Mouse (Mus musculus): Measurements from ENCODE around the gene Dnajb12.
A peak's percentile ranks its signal among the peaks of the same experiment; 100 is the strongest.
"Not testable (repeated sequence)": the region's sequence is repeated elsewhere in the genome, so short reads cannot be mapped to it uniquely, and the experiment has no call there.

The Dnajb12 gene

GRCm38 (mm10) chr10:59863620-59864019, 15.7 kb upstream of the Dnajb12 start:
- Histone ChIP-seq H3K9me3 (ENCODE audit: low read length) (no peaks in the 10 kb centered on the region), H3K36me3 (ENCODE audit: insufficient read depth, low read length) (no peaks in the 10 kb centered on the region), H3K4me3 (replicated peaks; ENCODE audit: low read length) (0 out of 2 replicates have a peak overlapping the region, but pooled peaks have one; percentile 57), H3K4me1 (replicated peaks; ENCODE audit: low read depth, low read length) (peaks cover 75% of the 10 kb centered on the region), H3K27me3 (ENCODE audit: insufficient read depth, low read length) (peaks cover 4% of the 10 kb centered on the region; the same call in 1 of the 2 replicates)
- TF ChIP-seq CTCF (conservative IDR thresholded peaks at IDR 0.05; ENCODE audit: low read length) (no peak), POU5F1 (IDR thresholded peaks at IDR 0.05; ENCODE audit: borderline replicate concordance, low read length) (no peak), NANOG (IDR thresholded peaks at IDR 0.05; ENCODE audit: borderline replicate concordance, low read length) (no peak)

GRCm38 (mm10) chr10:59864232-59864875, 15.0 kb upstream of the Dnajb12 start:
- peak overlapping the region; percentile 57 for H3K4me3 ChIP-seq (replicated peaks; ENCODE audit: low read length)
- H3K9me3 ChIP-seq (ENCODE audit: low read length), result no peaks in the 10 kb centered on the region
- TF ChIP-seq NANOG (IDR thresholded peaks at IDR 0.05; ENCODE audit: borderline replicate concordance, low read length) (no peak), POU5F1 (IDR thresholded peaks at IDR 0.05; ENCODE audit: borderline replicate concordance, low read length) (no peak), CTCF (conservative IDR thresholded peaks at IDR 0.05; ENCODE audit: low read length) (no peak)
- H3K27me3 ChIP-seq (ENCODE audit: insufficient read depth, low read length), result 0 out of 2 replicates have a peak, but pooled peaks cover 2% of the 10 kb centered on the region
- peaks cover 75% of the 10 kb centered on the region for H3K4me1 ChIP-seq (replicated peaks; ENCODE audit: low read depth, low read length)
- no peaks in the 10 kb centered on the region for H3K36me3 ChIP-seq (ENCODE audit: insufficient read depth, low read length)

GRCm38 (mm10) chr10:59864884-59865726, 14.3 kb upstream of the Dnajb12 start:
- H3K36me3 ChIP-seq (ENCODE audit: insufficient read depth, low read length), result no peaks in the 10 kb centered on the region
- peaks cover 83% of the 10 kb centered on the region for H3K4me1 ChIP-seq (replicated peaks; ENCODE audit: low read depth, low read length)
- TF ChIP-seq NANOG (IDR thresholded peaks at IDR 0.05; ENCODE audit: borderline replicate concordance, low read length), result no peak
- TF ChIP-seq CTCF (conservative IDR thresholded peaks at IDR 0.05; ENCODE audit: low read length), result peak; percentile 94
- H3K9me3 ChIP-seq (ENCODE audit: low read length), result no peaks in the 10 kb centered on the region
- 0 out of 2 replicates have a peak, but pooled peaks cover 4% of the 10 kb centered on the region for H3K27me3 ChIP-seq (ENCODE audit: insufficient read depth, low read length)
- H3K4me3 ChIP-seq (replicated peaks; ENCODE audit: low read length), result peak overlapping the region; percentile 57; the same call in 1 of the 2 replicates

- TF ChIP-seq POU5F1 (IDR thresholded peaks at IDR 0.05; ENCODE audit: borderline replicate concordance, low read length) (no peak), NANOG (IDR thresholded peaks at IDR 0.05; ENCODE audit: borderline replicate concordance, low read length) (no peak), CTCF (conservative IDR thresholded peaks at IDR 0.05; ENCODE audit: low read length) (no peak)
- 0 out of 2 replicates have a peak, but pooled peaks cover 6% of the 10 kb centered on the region for H3K27me3 ChIP-seq (ENCODE audit: insufficient read depth, low read length)
- H3K9me3 ChIP-seq (ENCODE audit: low read length), result no peaks in the 10 kb centered on the region
Measured at GRCm38 (mm10) chr10:59868266-59868665, 11.1 kb upstream of the Dnajb12 start.

GRCm38 (mm10) chr10:59870038-59870437, 9.3 kb upstream of the Dnajb12 start:
- TF ChIP-seq NANOG (IDR thresholded peaks at IDR 0.05; ENCODE audit: borderline replicate concordance, low read length) (no peak), POU5F1 (IDR thresholded peaks at IDR 0.05; ENCODE audit: borderline replicate concordance, low read length) (no peak), CTCF (conservative IDR thresholded peaks at IDR 0.05; ENCODE audit: low read length) (no peak)
- no peaks in the 10 kb centered on the region for H3K9me3 ChIP-seq (ENCODE audit: low read length)

More at GRCm38 (mm10) chr10:59868266-59868665, 11.1 kb upstream of the Dnajb12 start:
- no peaks in the 10 kb centered on the region for H3K36me3 ChIP-seq (ENCODE audit: insufficient read depth, low read length)
- peak overlapping the region; percentile 61 for H3K4me3 ChIP-seq (replicated peaks; ENCODE audit: low read length)
- peaks cover 64% of the 10 kb centered on the region for H3K4me1 ChIP-seq (replicated peaks; ENCODE audit: low read depth, low read length)

GRCm38 (mm10) chr10:59872651-59873050, 6.7 kb upstream of the Dnajb12 start:
- not testable (repeated sequence) for H3K9me3 ChIP-seq (ENCODE audit: low read length); H3K4me3 ChIP-seq (replicated peaks; ENCODE audit: low read length); H3K27me3 ChIP-seq (ENCODE audit: insufficient read depth, low read length); H3K36me3 ChIP-seq (ENCODE audit: insufficient read depth, low read length)
- H3K4me1 ChIP-seq (replicated peaks; ENCODE audit: low read depth, low read length), result peaks cover 44% of the 10 kb centered on the region

More at GRCm38 (mm10) chr10:59870038-59870437, 9.3 kb upstream of the Dnajb12 start:
- Histone ChIP-seq H3K36me3 (ENCODE audit: insufficient read depth, low read length) (no peaks in the 10 kb centered on the region), H3K4me1 (replicated peaks; ENCODE audit: low read depth, low read length) (peaks cover 62% of the 10 kb centered on the region), H3K27me3 (ENCODE audit: insufficient read depth, low read length) (0 out of 2 replicates have a peak, but pooled peaks cover 4% of the 10 kb centered on the region), H3K4me3 (replicated peaks; ENCODE audit: low read length) (peak overlapping the region; percentile 61; the same call in 1 of the 2 replicates)

GRCm38 (mm10) chr10:59873206-59873605, 6.2 kb upstream of the Dnajb12 start:
- Histone ChIP-seq H3K27me3 (ENCODE audit: insufficient read depth, low read length) (0 out of 2 replicates have a peak, but pooled peaks cover 4% of the 10 kb centered on the region), H3K36me3 (ENCODE audit: insufficient read depth, low read length) (no peaks in the 10 kb centered on the region), H3K4me1 (replicated peaks; ENCODE audit: low read depth, low read length) (peaks cover 43% of the 10 kb centered on the region), H3K4me3 (replicated peaks; ENCODE audit: low read length) (no peak overlapping the region), H3K9me3 (ENCODE audit: low read length) (no peaks in the 10 kb centered on the region)
- no peak for TF ChIP-seq NANOG (IDR thresholded peaks at IDR 0.05; ENCODE audit: borderline replicate concordance, low read length)
- TF ChIP-seq CTCF (conservative IDR thresholded peaks at IDR 0.05; ENCODE audit: low read length), result no peak
- TF ChIP-seq POU5F1 (IDR thresholded peaks at IDR 0.05; ENCODE audit: borderline replicate concordance, low read length), result no peak

GRCm38 (mm10) chr10:59873613-59874012, 5.7 kb upstream of the Dnajb12 start:
- 0 out of 2 replicates have a peak overlapping the region, but pooled peaks have one; percentile 5 for H3K4me3 ChIP-seq (replicated peaks; ENCODE audit: low read length)
- H3K36me3 ChIP-seq (ENCODE audit: insufficient read depth, low read length), result no peaks in the 10 kb centered on the region
- no peaks in the 10 kb centered on the region for H3K9me3 ChIP-seq (ENCODE audit: low read length)
- H3K27me3 ChIP-seq (ENCODE audit: insufficient read depth, low read length), result peaks cover 5% of the 10 kb centered on the region; the same call in 1 of the 2 replicates
- TF ChIP-seq POU5F1 (IDR thresholded peaks at IDR 0.05; ENCODE audit: borderline replicate concordance, low read length), result no peak
- TF ChIP-seq CTCF (conservative IDR thresholded peaks at IDR 0.05; ENCODE audit: low read length), result no peak
- TF ChIP-seq NANOG (IDR thresholded peaks at IDR 0.05; ENCODE audit: borderline replicate concordance, low read length), result no peak
- peaks cover 40% of the 10 kb centered on the region for H3K4me1 ChIP-seq (replicated peaks; ENCODE audit: low read depth, low read length)
